Mouse (Mus musculus) bone marrow, adult 2 months (tissue): ENCODE measurements at regions not wholly inside any gene's neighbourhood (a gene's known extent, or its start where the extent isn't known, plus 50 kb on each side); places are given as distances from the start of the nearest gene placed in this dataset.

Experiments
- CTCF ChIP-seq: fragments of 200-500 bp; IDR thresholded peaks from 2 replicates; pipeline ENCODE4 v1.5.1; 2011; ENCODE audit warnings: low read length, control low read depth; ENCODE audit not compliant: control insufficient read depth, insufficient read depth
- POLR2A ChIP-seq: fragments of 200-500 bp; IDR thresholded peaks from 2 replicates; pipeline ENCODE4 v1.6.1; 2011; ENCODE audit warnings: low read depth, mild to moderate bottlenecking, control low read depth, low read length, borderline replicate concordance; ENCODE audit not compliant: control insufficient read depth

GRCm38 (mm10) chr3:19429010-19429409 is 199.5 kb downstream of the 1700064H15Rik start:
- TF ChIP-seq CTCF (no peak), POLR2A (no peak)
